Comparison of ENCODE assay signal across 22 mouse cellular contexts in genomic region chr3:68512327-68512726, GRCm38 (mm10).
DNase-seq lines count a peak whose midpoint lies in the region; ATAC-seq lines count a peak whose summit lies in the region.
"Had no signal": no experiment of that assay in that cellular context is flagged by ENCODE, and none has a peak within 500 bp of the region (broad histone marks: within the 10 kb centered on the region; RNA-seq: fewer than 3 reads in every experiment).

No protein-coding gene starts in this region.

- no peaks in the 10 kb centered on the region for H3K36me3 ChIP-seq in embryonic facial prominence, embryonic 14.5 days (ENCODE audit: control insufficient read depth, insufficient read depth, low read length)
- H3K36me3 ChIP-seq in embryonic facial prominence, embryonic 10.5 days (replicated peaks) = no peaks in the 10 kb centered on the region
- H3K36me3 ChIP-seq: embryonic facial prominence, embryonic 13.5 days; forebrain, embryonic 15.5 days; G1E had no signal

- H3K4me2 ChIP-seq in embryonic facial prominence, embryonic 14.5 days (ENCODE audit: low read depth, low read length) = no peak overlapping the region
- H3K4me2 ChIP-seq: embryonic facial prominence, embryonic 13.5 days; forebrain, embryonic 15.5 days; hindbrain, embryonic 14.5 days had no signal

- WGBS in embryonic facial prominence, embryonic 14.5 days = 73% methylated on average over 11 of the region's 11 CpGs
- WGBS in embryonic facial prominence, embryonic 10.5 days = 80% methylated on average over 11 of the region's 11 CpGs

- H3K4me3 ChIP-seq in embryonic facial prominence, embryonic 14.5 days (ENCODE audit: low read depth, low read length) = no peak overlapping the region
- no peak overlapping the region for H3K4me3 ChIP-seq in embryonic facial prominence, embryonic 10.5 days
- H3K4me3 ChIP-seq: embryonic facial prominence, embryonic 13.5 days; forebrain, embryonic 15.5 days; heart, embryonic 10.5 days had no signal

- H3K4me1 ChIP-seq in embryonic facial prominence, embryonic 14.5 days (ENCODE audit: control insufficient read depth, insufficient read depth, low read length) = peaks cover 5% of the 10 kb centered on the region
- peaks cover 6% of the 10 kb centered on the region; the same call in 1 of the 2 replicates for H3K4me1 ChIP-seq in embryonic facial prominence, embryonic 10.5 days

- DNase-seq in embryonic facial prominence, embryonic 14.5 days (ENCODE audit: low spot score) = peak; percentile 15
- no peak for DNase-seq in embryonic facial prominence, embryonic 10.5 days (ENCODE audit: low spot score)
- DNase-seq in heart, adult 11 months = peak; percentile 80
- no peak for DNase-seq in heart, postnatal 4 days
- DNase-seq in kidney, adult 9 months = peak; percentile 43
- DNase-seq in kidney, postnatal 14 days = no peak
- peak; percentile 3 for DNase-seq in layer of hippocampus, adult 9-11 months
- DNase-seq in layer of hippocampus, adult 9-10 months (ENCODE audit: low spot score) = no peak
- DNase-seq: adrenal gland, postnatal 10 days; B cell, adult 2 months; cerebellum, adult 11-12 months; cerebellum, adult 9-10 months; cerebellum, postnatal 25 days; gastrocnemius, postnatal 25 days; heart, adult 18-20 months; heart, postnatal 10 days had no signal

- H3K27me3 ChIP-seq in embryonic facial prominence, embryonic 14.5 days (replicated peaks; ENCODE audit: control insufficient read depth, insufficient read depth, low read length) = no peaks in the 10 kb centered on the region
- H3K27me3 ChIP-seq in embryonic facial prominence, embryonic 10.5 days (replicated peaks; ENCODE audit: low read depth, poor library complexity, severe bottlenecking) = no peaks in the 10 kb centered on the region
- H3K27me3 ChIP-seq: embryonic facial prominence, embryonic 13.5 days; forebrain, embryonic 15.5 days had no signal

- no peaks in the 10 kb centered on the region for H3K9me3 ChIP-seq in embryonic facial prominence, embryonic 14.5 days (ENCODE audit: control insufficient read depth, low read length)
- H3K9me3 ChIP-seq in embryonic facial prominence, embryonic 10.5 days = no peaks in the 10 kb centered on the region
- H3K9me3 ChIP-seq: embryonic facial prominence, embryonic 13.5 days; forebrain, embryonic 15.5 days; heart, embryonic 10.5 days had no signal

- no peak overlapping the region for H3K27ac ChIP-seq in embryonic facial prominence, embryonic 14.5 days (replicated peaks; ENCODE audit: low read depth, low read length)
- H3K27ac ChIP-seq in embryonic facial prominence, embryonic 10.5 days (replicated peaks) = no peak overlapping the region
- H3K27ac ChIP-seq: embryonic facial prominence, embryonic 13.5 days; forebrain, embryonic 15.5 days; hindbrain, embryonic 14.5 days had no signal

- no peak for ATAC-seq in embryonic facial prominence, embryonic 14.5 days (ENCODE audit: low read depth)
- ATAC-seq: CD4-positive, CD25-positive, alpha-beta regulatory T cell, adult 4 months had no signal

- H3K9ac ChIP-seq in embryonic facial prominence, embryonic 14.5 days (ENCODE audit: low read depth, low read length) = no peak overlapping the region
- H3K9ac ChIP-seq: embryonic facial prominence, embryonic 13.5 days; forebrain, embryonic 15.5 days; hindbrain, embryonic 14.5 days had no signal

Comparison
In these comparisons a context has a peak if more than half of its experiments do, and no peak if none do; other contexts are left out.
1. DNase-seq: peak in embryonic facial prominence, embryonic 14.5 days (single experiment), heart, adult 11 months (single experiment), kidney, adult 9 months (single experiment) and layer of hippocampus, adult 9-11 months (single experiment); none in embryonic facial prominence, embryonic 10.5 days (single experiment), heart, postnatal 4 days (single experiment), kidney, postnatal 14 days (single experiment) and layer of hippocampus, adult 9-10 months (single experiment).